Mouse (Mus musculus): ENCODE measurements at regions not wholly inside any gene's neighbourhood (a gene's known extent, or its start where the extent isn't known, plus 50 kb on each side); places are given as distances from the start of the nearest gene placed in this dataset.
A peak's percentile ranks its signal among the peaks of the same experiment; 100 is the strongest.
"Not testable (repeated sequence)": the region's sequence is repeated elsewhere in the genome, so short reads cannot be mapped to it uniquely, and the experiment has no call there.

DNA sequence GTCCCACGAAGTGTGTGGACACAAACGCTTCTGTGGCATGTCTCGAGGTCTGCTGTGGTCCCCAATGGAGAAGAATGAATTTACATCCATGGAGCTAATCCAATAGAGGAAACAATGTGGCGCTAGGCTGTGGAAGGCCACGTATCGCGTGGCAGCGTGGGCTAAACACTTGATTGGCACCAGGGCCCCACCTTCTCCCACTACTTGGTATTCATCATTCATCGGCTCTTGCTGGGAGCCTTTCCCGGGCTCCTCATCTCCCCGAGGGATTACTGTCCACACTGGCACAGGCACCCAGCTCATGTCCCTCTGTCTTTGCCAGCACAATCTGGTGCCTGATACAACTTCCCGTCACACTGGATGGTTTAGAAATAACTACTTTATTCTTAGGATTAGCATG is 159.6 kb downstream of the Bcl2l11 start:
- H3K4me3 ChIP-seq (ENCODE audit: low read length), result no peak overlapping the region
- H3K27ac ChIP-seq, result no peak overlapping the region
- no peak for TF ChIP-seq CTCF (IDR thresholded peaks at IDR 0.05; ENCODE audit: low read depth)
- H3K9ac ChIP-seq (replicated peaks; ENCODE audit: low read length), result no peak overlapping the region
- 54% methylated on average over 12 of the region's 12 CpGs for WGBS
- ATAC-seq (no peak), DNase-seq (ENCODE audit: low spot score) (peak; percentile 23)
- H3K9me3 ChIP-seq (ENCODE audit: low read length), result no peaks in the 10 kb centered on the region
- H3K4me1 ChIP-seq (ENCODE audit: insufficient read depth, low read length), result peaks cover 4% of the 10 kb centered on the region; the same call in 1 of the 2 replicates
- H3K36me3 ChIP-seq (ENCODE audit: insufficient read depth, low read length), result no peaks in the 10 kb centered on the region
- no peaks in the 10 kb centered on the region for H3K27me3 ChIP-seq (ENCODE audit: insufficient read depth, low read length)
- no peak overlapping the region for H3K4me2 ChIP-seq (ENCODE audit: low read depth, low read length)

DNA sequence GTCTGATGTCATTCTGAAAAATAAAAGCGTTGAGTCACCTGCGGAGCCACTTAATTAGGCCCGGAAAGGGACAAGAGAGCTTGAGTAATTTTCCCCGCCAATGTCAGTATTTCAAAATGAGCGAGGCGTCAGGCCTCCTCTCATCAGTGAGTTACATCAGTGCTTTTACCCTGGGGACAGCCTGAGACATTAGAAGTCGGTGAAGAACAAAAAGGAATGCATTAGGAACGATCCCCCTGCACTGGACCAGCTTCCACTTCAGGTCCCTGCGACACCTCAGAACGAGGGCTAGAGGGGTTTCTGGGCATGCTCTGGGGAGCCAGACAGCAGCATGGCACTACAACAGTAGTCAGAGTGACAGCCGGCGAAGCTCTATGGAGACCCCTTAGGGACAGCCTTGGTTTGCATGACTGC is 162.3 kb downstream of the Bcl2l11 start:
- peak; percentile 35; the same call in 1 of the 2 replicates for ATAC-seq
- Histone ChIP-seq H3K27ac (no peak overlapping the region), H3K4me3 (ENCODE audit: low read length) (no peak overlapping the region), H3K9ac (replicated peaks; ENCODE audit: low read length) (no peak overlapping the region), H3K4me1 (ENCODE audit: insufficient read depth, low read length) (peaks cover 4% of the 10 kb centered on the region; the same call in 1 of the 2 replicates), H3K9me3 (ENCODE audit: low read length) (peaks cover 4% of the 10 kb centered on the region; the same call in 1 of the 2 replicates), H3K36me3 (ENCODE audit: insufficient read depth, low read length) (no peaks in the 10 kb centered on the region), H3K27me3 (ENCODE audit: insufficient read depth, low read length) (no peaks in the 10 kb centered on the region), H3K4me2 (ENCODE audit: low read depth, low read length) (0 out of 2 replicates have a peak overlapping the region, but pooled peaks have one; percentile 10)
- 22% methylated on average over 12 of the region's 12 CpGs for WGBS
- no peak for TF ChIP-seq CTCF (IDR thresholded peaks at IDR 0.05; ENCODE audit: low read depth)
- peak; percentile 54 for DNase-seq (ENCODE audit: low spot score)

DNA sequence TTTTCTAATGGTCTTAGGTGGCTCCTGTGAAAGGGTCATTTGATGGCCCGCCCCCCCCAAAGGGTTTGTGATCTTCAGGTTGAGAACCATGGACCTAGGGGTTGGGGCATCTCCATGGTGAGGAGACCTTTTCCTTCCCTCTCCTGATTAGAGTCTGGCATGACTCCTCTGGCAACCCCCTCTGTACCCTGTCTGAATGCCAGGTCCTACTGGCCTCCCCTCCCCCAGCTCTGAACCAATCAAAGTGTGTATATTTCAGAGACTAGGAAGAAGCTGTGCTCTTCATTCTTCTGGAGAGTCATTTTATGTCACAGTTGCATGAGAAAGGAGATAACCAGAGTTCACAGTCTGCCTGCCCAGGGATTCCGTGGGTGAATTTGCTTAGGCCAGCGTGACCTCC is 164.8 kb downstream of the Bcl2l11 start:
- peaks cover 4% of the 10 kb centered on the region; the same call in 1 of the 2 replicates for H3K4me1 ChIP-seq (ENCODE audit: insufficient read depth, low read length)
- H3K9me3 ChIP-seq (ENCODE audit: low read length), result peaks cover 4% of the 10 kb centered on the region; the same call in 1 of the 2 replicates
- H3K27ac ChIP-seq, result no peak overlapping the region
- 90% methylated on average over 3 of the region's 3 CpGs for WGBS
- no peak for TF ChIP-seq CTCF (IDR thresholded peaks at IDR 0.05; ENCODE audit: low read depth)
- H3K4me2 ChIP-seq (ENCODE audit: low read depth, low read length), result no peak overlapping the region
- ATAC-seq (no peak), DNase-seq (ENCODE audit: low spot score) (no peak)
- no peaks in the 10 kb centered on the region for H3K36me3 ChIP-seq (ENCODE audit: insufficient read depth, low read length)
- no peak overlapping the region for H3K9ac ChIP-seq (replicated peaks; ENCODE audit: low read length)
- no peaks in the 10 kb centered on the region for H3K27me3 ChIP-seq (ENCODE audit: insufficient read depth, low read length)
- no peak overlapping the region for H3K4me3 ChIP-seq (ENCODE audit: low read length)

DNA sequence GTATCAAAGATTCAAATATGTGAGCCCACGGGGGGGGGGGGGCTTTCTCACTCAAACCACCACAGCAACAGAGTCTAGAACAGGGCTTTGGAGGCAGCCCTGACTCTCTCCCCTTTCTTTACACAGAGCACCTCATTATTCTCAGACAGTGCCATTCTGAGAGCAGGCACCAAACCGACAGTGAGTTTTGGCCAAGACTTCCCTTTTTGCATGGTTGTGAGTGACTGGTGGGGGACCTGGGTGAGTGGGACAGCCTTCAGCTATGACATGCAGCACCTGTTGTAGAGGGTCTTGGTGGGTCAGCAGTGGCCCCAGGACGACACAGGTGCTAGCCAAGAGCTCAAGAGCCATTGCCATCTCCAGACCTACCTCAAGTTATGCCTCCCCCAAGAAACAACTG is 168.8 kb downstream of the Bcl2l11 start:
- Histone ChIP-seq H3K9me3 (ENCODE audit: low read length) (peaks cover 4% of the 10 kb centered on the region; the same call in 1 of the 2 replicates), H3K4me1 (ENCODE audit: insufficient read depth, low read length) (no peaks in the 10 kb centered on the region), H3K4me3 (ENCODE audit: low read length) (no peak overlapping the region), H3K27ac (no peak overlapping the region), H3K36me3 (ENCODE audit: insufficient read depth, low read length) (no peaks in the 10 kb centered on the region), H3K4me2 (ENCODE audit: low read depth, low read length) (no peak overlapping the region), H3K9ac (replicated peaks; ENCODE audit: low read length) (no peak overlapping the region), H3K27me3 (ENCODE audit: insufficient read depth, low read length) (no peaks in the 10 kb centered on the region)
- DNase-seq (ENCODE audit: low spot score) (no peak), ATAC-seq (no peak)
- TF ChIP-seq CTCF (IDR thresholded peaks at IDR 0.05; ENCODE audit: low read depth), result no peak
- 61% methylated on average over 3 of the region's 3 CpGs for WGBS

DNA sequence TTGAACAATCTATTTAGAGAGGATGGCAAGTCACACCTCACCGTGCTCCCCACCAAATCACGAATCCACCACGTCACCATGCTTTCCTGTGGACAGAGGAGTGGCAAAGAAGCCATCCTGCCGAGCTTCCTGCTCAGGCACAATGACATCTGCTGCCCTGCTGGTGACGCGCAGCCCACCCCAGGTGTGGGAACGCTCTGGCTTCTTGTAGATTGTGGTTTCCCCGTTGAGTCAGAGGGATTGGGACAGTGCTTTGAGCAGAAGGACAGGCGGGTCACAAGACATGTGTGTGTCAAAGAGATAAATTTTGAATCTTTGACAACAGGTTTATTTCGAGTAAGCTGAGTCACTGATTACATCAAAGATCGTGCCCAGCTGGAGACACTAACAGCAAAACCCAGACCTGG is 169.2 kb downstream of the Bcl2l11 start:
- Histone ChIP-seq H3K9ac (replicated peaks; ENCODE audit: low read length) (no peak overlapping the region), H3K36me3 (ENCODE audit: insufficient read depth, low read length) (no peaks in the 10 kb centered on the region), H3K4me1 (ENCODE audit: insufficient read depth, low read length) (no peaks in the 10 kb centered on the region), H3K4me2 (ENCODE audit: low read depth, low read length) (no peak overlapping the region), H3K27me3 (ENCODE audit: insufficient read depth, low read length) (no peaks in the 10 kb centered on the region), H3K27ac (no peak overlapping the region), H3K4me3 (ENCODE audit: low read length) (no peak overlapping the region), H3K9me3 (ENCODE audit: low read length) (peaks cover 4% of the 10 kb centered on the region; the same call in 1 of the 2 replicates)
- ATAC-seq (no peak), DNase-seq (ENCODE audit: low spot score) (no peak)
- TF ChIP-seq CTCF (IDR thresholded peaks at IDR 0.05; ENCODE audit: low read depth), result no peak
- WGBS, result 74% methylated on average over 11 of the region's 11 CpGs

DNA sequence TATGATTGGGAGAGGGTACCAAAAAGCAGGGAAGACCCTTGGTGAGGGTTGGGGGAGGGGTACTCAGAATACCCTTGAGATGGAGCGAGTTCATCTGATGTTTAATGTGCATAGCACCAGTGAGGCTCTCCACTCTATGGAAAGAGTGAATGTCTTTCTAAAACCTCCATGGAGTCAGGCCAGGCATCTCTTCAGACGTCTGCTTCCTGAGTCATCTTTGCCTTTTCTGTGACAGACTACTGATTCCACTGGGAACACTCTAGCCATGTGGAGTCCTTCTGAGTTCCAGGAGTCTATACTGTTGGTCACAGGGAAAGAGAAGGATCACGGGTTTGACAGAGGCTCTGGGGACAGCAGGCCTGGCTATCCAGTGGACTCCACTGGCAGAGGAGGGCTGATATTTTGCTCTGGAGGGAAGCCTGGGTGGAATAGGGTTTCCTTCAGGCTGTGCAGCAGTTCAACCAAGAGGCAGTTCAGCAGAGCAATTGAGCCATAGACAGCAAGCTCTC is 169.9 kb downstream of the Bcl2l11 start:
- 66% methylated on average over 3 of the region's 3 CpGs for WGBS
- Histone ChIP-seq H3K36me3 (ENCODE audit: insufficient read depth, low read length) (no peaks in the 10 kb centered on the region), H3K27me3 (ENCODE audit: insufficient read depth, low read length) (no peaks in the 10 kb centered on the region), H3K4me3 (ENCODE audit: low read length) (no peak overlapping the region), H3K9me3 (ENCODE audit: low read length) (peaks cover 4% of the 10 kb centered on the region; the same call in 1 of the 2 replicates), H3K4me2 (ENCODE audit: low read depth, low read length) (no peak overlapping the region), H3K4me1 (ENCODE audit: insufficient read depth, low read length) (no peaks in the 10 kb centered on the region), H3K27ac (no peak overlapping the region), H3K9ac (replicated peaks; ENCODE audit: low read length) (no peak overlapping the region)
- ATAC-seq (no peak), DNase-seq (ENCODE audit: low spot score) (no peak)
- no peak for TF ChIP-seq CTCF (IDR thresholded peaks at IDR 0.05; ENCODE audit: low read depth)

DNA sequence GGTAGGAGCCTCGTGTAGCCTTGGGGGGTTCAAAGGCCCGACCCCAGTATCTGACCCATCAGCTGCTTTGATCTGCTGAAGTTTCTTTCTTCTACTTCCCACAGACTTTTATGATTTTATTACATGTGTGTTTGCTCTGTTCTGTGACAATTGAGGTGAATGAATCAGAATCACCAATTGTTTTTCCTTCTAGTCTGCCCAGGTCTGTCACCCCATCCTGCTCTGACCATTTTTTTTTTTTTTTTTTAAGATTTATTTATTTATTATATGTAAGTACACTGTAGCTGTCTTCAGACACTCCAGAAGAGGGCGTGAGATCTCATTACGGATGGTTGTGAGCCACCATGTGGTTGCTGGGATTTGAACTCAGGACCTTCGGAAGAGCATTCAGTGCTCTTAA is 170.6 kb downstream of the Bcl2l11 start:
- not testable (repeated sequence) for H3K27ac ChIP-seq; DNase-seq (ENCODE audit: low spot score); H3K4me2 ChIP-seq (ENCODE audit: low read depth, low read length); H3K36me3 ChIP-seq (ENCODE audit: insufficient read depth, low read length); ATAC-seq; H3K9me3 ChIP-seq (ENCODE audit: low read length); H3K27me3 ChIP-seq (ENCODE audit: insufficient read depth, low read length); H3K4me1 ChIP-seq (ENCODE audit: insufficient read depth, low read length); H3K4me3 ChIP-seq (ENCODE audit: low read length); H3K9ac ChIP-seq (replicated peaks; ENCODE audit: low read length)
- 82% methylated on average over 5 of the region's 5 CpGs for WGBS
